Mouse (Mus musculus) ES-Bruce4 (cell line): Measurements from ENCODE around the gene Cfb. TPM values are rescaled to one million over a fixed set of nuclear protein-coding genes. Genes with fewer than 3 reads are reported as not detected.

Source experiments
- H3K27ac ChIP-seq: 2 replicates; pipeline ENCODE4 v1.5.1; 2012; ENCODE audit warnings: low read length, inconsistent platforms; ENCODE audit not compliant: insufficient read depth
- H3K27me3 ChIP-seq: 2 replicates; pipeline ENCODE4 v1.6.1; 2012; ENCODE audit warnings: mild to moderate bottlenecking, low read length, inconsistent platforms; ENCODE audit not compliant: control insufficient read depth, poor library complexity, insufficient read depth, severe bottlenecking
- H3K36me3 ChIP-seq: 2 replicates; pipeline ENCODE4 v1.6.1; 2012; ENCODE audit warnings: inconsistent platforms, mild to moderate bottlenecking, low read length, moderate library complexity; ENCODE audit not compliant: control insufficient read depth, poor library complexity, insufficient read depth, severe bottlenecking
- H3K4me1 ChIP-seq: one replicate; pipeline ENCODE4 v1.8.1; 2011; ENCODE audit warnings: low read length; ENCODE audit not compliant: control insufficient read depth, insufficient read depth
- H3K4me3 ChIP-seq: 2 replicates; pipeline ENCODE4 v1.5.1; 2011; ENCODE audit warnings: low read depth, mild to moderate bottlenecking, low read length
- H3K9ac ChIP-seq: 2 replicates; pipeline ENCODE4 v1.6.1; 2012; ENCODE audit warnings: low read depth, mild to moderate bottlenecking, inconsistent platforms; ENCODE audit not compliant: poor library complexity, severe bottlenecking
- H3K9me3 ChIP-seq: replicated peaks from 2 replicates; pipeline ENCODE4 v1.6.1; 2012; ENCODE audit warnings: mild to moderate bottlenecking, low read length, inconsistent platforms; ENCODE audit not compliant: control insufficient read depth, poor library complexity, insufficient read depth, severe bottlenecking
- CTCF ChIP-seq: IDR thresholded peaks from one replicate; pipeline ENCODE4 v1.8.1; 2011; ENCODE audit warnings: low read depth, low read length
- EP300 ChIP-seq: IDR thresholded peaks from 2 replicates; pipeline ENCODE4 v1.6.1; 2011; ENCODE audit warnings: low read depth, low read length; ENCODE audit not compliant: insufficient read depth
- POLR2A ChIP-seq: IDR thresholded peaks from one replicate; pipeline ENCODE4 v1.8.1; 2011; ENCODE audit warnings: low read length; ENCODE audit not compliant: insufficient read depth
- polyA plus RNA-seq: library from polyadenylated mRNA; stranded (reverse); fragments of >200 nt; gene quantifications from 2 replicates; pipeline ENCODE4 v1.2.4, GENCODE M21; 2011; ENCODE audit warnings: low read depth; ENCODE audit not compliant: missing spikeins, insufficient read depth, insufficient read length

Gene Cfb
- polyA plus RNA-seq, 1 experiment = not detected

DNA sequence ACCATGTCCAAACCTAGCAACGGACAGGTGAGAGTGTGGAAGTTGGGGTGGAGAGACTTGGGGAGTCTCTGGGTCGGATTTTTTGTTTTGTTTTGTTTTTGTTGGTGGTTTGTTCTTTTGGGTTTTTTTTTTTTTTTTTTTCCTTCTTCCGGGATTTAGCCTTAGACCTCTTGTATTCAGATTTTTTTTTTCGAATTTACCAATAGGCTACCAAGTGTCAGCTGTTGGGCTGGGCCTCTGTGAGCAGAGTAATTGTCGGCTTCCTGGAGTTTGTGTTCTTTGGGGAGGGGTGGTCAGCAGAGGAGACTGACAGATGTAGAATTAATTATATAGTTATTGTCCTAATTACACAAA is 37.5 kb upstream of the Cfb start:
- Histone ChIP-seq H3K36me3 (no peaks in the 10 kb centered on the region), H3K9ac (peak overlapping the region; percentile 94)

DNA sequence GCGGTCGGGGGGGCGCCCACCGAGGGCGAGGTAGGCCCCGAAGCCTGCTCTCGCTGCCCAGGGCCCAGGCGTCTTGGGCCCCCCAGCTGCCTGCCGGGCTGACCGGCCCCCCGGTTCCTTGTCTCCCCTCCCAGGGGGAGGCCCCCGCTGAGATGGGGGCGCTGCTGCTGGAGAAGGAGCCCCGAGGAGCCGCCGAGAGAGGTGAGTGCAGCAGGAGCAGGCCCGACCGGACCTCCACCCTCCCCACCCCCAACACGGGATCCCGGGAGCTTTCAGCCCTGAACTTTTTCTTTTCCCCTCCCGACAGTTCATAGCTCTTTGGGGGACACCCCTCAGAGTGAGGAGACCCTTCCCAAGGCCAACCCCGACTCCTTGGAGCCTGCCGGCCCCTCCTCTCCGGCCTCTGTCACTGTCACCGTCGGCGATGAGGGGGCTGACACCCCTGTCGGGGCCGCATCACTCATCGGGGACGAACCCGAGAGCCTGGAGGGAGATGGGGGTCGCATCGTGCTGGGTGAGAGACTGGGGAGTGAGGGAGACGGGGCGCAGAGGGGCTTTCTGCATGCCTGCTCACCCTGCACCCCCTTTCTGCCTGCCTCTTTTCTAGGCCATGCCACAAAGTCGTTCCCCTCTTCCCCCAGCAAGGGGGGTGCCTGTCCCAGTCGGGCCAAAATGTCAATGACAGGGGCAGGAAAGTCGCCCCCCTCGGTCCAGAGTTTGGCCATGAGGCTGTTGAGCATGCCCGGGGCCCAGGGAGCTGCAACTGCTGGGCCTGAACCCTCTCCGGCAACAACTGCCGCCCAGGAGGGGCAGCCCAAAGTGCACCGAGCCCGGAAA is 37.0 kb upstream of the Cfb start:
- Histone ChIP-seq H3K9ac (peak overlapping the region; percentile 94), H3K36me3 (no peaks in the 10 kb centered on the region), H3K9me3 (no peaks in the 10 kb centered on the region), H3K4me3 (peak overlapping the region; percentile 56), H3K4me1 (no peaks in the 10 kb centered on the region), H3K27me3 (no peaks in the 10 kb centered on the region), H3K27ac (no peak overlapping the region)
- no peak for TF ChIP-seq CTCF
- TF ChIP-seq EP300 = no peak
- no peak for TF ChIP-seq POLR2A

More for the DNA sequence above, 37.5 kb upstream of the Cfb start:
- no peaks in the 10 kb centered on the region for H3K4me1 ChIP-seq
- no peaks in the 10 kb centered on the region for H3K9me3 ChIP-seq
- no peaks in the 10 kb centered on the region for H3K27me3 ChIP-seq
- no peak overlapping the region for H3K27ac ChIP-seq
- TF ChIP-seq POLR2A (no peak), EP300 (no peak), CTCF (no peak)
- peak overlapping the region; percentile 56 for H3K4me3 ChIP-seq

DNA sequence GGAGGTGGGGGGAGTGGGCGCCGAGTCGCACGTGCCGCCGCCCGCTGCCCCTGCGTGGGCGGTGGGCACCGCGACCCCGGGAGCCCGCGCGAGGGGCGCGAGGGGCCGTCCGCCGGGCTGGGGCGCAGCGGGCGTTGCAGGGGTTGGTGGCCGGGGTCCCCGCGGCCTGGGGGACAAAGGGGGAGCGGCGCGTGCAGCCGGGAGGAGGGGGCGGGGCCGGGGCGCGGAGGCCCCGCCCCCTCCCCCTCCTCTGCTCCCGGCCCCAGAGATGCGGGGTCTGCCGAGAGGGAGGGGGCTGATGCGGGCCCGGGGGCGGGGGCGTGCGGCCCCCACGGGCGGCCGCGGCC is 36.4 kb upstream of the Cfb start:
- Histone ChIP-seq H3K36me3 (no peaks in the 10 kb centered on the region), H3K27me3 (no peaks in the 10 kb centered on the region), H3K4me1 (no peaks in the 10 kb centered on the region)

DNA sequence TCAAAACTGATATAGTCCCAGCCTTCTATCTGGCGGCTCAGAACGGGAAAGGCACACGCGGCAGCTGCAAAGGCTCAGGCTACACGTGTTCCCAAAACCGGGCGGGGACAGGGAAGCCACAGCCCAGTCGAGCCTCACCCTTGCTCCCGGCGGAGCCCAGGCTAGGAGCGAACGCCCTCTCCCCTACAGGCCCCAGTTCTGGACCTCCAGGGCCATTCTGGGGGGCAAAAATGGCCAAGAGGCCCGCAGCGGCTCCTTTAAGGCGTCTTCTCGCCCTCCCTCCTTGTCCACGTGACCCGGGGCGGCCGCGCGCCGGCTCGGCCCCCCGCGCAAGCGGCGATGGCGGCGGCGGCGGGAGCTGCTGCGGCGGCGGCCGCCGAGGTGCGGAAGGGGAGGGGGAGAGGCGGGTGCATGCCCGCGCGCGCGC is 35.9 kb upstream of the Cfb start, which contains the start of the genes C2 and Ehmt2:
Gene C2 (minus strand): TSS at position 106 of the 427 bp plus-strand sequence.
Gene Ehmt2 (plus strand): TSS at position 310 of the 427 bp plus-strand sequence.
- H3K36me3 ChIP-seq = no peaks in the 10 kb centered on the region
- H3K4me1 ChIP-seq = peaks cover under 1% of the 10 kb centered on the region
- H3K9ac ChIP-seq = peak within 1 kb of the TSS; percentile 94
- TF ChIP-seq POLR2A (no peak), CTCF (no peak), EP300 (no peak)
- no peaks in the 10 kb centered on the region for H3K27me3 ChIP-seq
- peak within 1 kb of the TSS; percentile 7 for H3K27ac ChIP-seq
- no peaks in the 10 kb centered on the region for H3K9me3 ChIP-seq
- H3K4me3 ChIP-seq = peak within 1 kb of the TSS; percentile 96

More for the DNA sequence above, 36.4 kb upstream of the Cfb start:
- Histone ChIP-seq H3K4me3 (peak overlapping the region; percentile 96), H3K9me3 (no peaks in the 10 kb centered on the region), H3K9ac (peak overlapping the region; percentile 94), H3K27ac (no peak overlapping the region)
- TF ChIP-seq POLR2A = no peak

DNA sequence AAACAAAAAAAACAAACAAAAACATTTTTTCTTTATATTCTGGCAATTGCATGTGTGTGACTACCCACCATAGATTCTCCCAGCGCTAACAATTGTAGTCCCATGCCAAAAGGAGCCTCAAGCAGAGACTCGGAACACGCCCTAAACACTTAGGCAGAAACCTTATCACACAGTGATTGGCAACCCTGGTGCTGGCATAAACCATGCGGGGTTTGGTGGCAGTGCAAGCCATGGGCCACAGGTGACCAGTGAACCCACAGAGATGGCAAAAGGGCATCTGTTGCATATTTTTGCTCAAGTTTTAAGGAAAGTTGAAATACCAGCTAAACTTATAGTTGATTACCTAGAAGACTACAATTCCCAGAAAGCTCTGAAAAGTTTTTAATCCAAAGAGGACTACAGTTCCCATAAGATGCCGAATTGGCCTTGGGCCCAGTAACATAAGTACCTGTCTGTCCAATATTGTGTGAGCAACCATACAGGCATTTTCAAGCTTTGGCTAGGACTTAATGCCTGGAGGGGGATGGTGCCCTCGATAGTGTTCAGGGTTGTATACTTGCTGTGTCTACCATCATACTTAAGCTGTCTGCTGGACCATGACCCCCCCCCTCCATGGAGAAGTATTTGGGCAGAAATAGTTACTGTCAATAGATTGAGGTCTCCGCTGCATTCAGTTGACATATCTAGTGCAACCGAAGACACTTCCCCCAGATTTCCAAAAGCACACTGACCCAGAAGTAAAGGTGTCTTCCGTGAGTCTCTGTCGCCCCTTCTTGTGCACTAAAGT is 35.2 kb upstream of the Cfb start:
- peak overlapping the region; percentile 94 for H3K9ac ChIP-seq
- H3K9me3 ChIP-seq = no peaks in the 10 kb centered on the region
- H3K4me3 ChIP-seq = peak overlapping the region; percentile 96
- peak overlapping the region; percentile 7 for H3K27ac ChIP-seq
- TF ChIP-seq POLR2A (no peak), CTCF (no peak), EP300 (no peak)
- no peaks in the 10 kb centered on the region for H3K27me3 ChIP-seq
- peaks cover 2% of the 10 kb centered on the region for H3K4me1 ChIP-seq
- H3K36me3 ChIP-seq = no peaks in the 10 kb centered on the region

DNA sequence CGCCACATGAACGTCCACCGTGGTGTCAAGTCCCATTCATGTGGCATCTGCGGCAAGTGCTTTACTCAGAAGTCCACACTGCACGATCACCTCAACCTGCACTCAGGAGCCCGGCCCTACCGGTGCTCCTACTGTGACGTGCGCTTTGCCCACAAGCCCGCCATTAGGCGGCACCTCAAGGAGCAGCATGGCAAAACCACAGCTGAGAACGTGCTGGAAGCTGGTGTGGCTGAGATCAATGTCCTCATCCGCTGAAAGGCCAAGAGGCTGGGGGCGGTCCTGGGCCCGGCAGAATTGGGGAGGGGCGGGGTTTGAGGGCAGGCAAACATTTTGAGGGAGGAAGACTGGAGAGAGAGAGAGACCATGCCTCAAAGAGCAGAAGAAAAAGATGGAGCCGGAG is 34.0 kb upstream of the Cfb start:
- Histone ChIP-seq H3K27me3 (no peaks in the 10 kb centered on the region), H3K27ac (no peak overlapping the region), H3K36me3 (no peaks in the 10 kb centered on the region), H3K9ac (no peak overlapping the region), H3K4me1 (peaks cover 2% of the 10 kb centered on the region), H3K9me3 (no peaks in the 10 kb centered on the region), H3K4me3 (peak overlapping the region; percentile 7; the same call in 1 of the 2 replicates)
- TF ChIP-seq EP300 = no peak
- peak; percentile 14 for TF ChIP-seq POLR2A
